Mouse (Mus musculus): Measurements from ENCODE around the gene Tspan17. TPM values are rescaled to one million over a fixed set of nuclear protein-coding genes. Genes with fewer than 3 reads are reported as not detected.

Tspan17 gene
- total RNA-seq, 2 experiments from 2014 or later: 64.3 to 69.0 TPM

DNA sequence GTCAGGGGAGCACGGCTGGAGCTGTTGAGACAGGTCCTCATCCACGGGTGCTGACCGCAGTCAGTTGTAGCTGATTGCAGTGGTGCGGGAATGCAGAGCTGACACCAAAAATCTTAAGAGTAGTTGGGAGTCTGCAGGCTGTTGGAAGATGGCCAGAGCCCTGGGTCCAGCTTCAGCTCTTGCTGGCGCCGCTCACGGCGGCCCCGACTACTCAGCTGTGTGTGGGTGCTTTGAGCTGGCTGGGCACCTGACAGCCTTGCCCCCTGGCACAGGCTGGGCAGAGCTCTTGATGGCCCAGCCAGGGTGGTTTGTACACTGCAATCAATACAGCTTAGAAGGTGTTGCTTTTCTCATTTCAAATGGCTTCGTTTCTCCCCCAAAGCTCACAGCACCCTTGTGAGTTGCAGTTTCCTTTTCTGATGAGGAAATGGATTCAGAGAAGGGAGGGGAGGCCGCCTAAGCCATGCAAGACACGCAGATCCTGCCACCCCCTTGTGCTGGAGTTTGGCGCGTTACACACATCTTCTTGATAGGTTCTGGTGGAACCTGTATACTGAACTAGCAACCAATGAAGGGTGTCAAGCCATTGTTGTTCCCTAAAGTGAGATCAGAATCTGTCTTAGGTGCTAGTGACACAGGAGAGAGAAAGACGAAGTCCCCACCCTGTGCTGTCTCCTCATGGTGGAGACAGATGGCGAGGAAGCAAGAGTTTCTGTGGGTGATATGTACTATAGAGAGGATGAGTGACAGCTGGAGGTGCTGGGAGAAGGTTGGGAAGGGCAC is 8.9 kb downstream of the Tspan17 start:
- intact Hi-C loops (cut with DNase I): loop anchor here (2.0 to 5.0 kb wide), 3 partner anchors 81 to 379 kb away; no protein-coding TSS in a partner anchor
- peak in 1 of 2 experiments; percentile 59 for DNase-seq (ENCODE audit: extremely low spot score in 1 of 2, low spot score in 2 of 2)

DNA sequence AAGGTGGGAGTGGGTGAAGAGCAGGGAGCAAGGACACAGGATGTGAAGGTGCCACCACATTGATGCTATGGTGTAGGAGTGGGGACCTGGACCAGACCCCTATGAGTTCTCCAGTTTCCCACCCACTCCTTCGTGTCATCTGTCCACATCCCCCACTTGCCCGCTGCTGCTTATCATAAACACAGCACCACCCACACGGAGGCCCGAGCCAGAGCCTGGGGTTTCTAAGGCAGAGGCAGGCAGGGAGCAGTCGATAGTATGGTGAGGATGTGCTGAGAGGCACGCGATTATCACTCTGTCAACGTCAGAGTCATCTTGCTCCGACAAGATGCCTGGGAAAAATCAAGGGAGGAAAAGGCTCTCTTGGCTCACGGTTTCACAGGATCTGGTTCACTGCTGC is 9.6 kb downstream of the Tspan17 start:
- peak in 1 of 2 experiments; percentile 65 for DNase-seq (ENCODE audit: extremely low spot score in 1 of 2, low spot score in 2 of 2)
- intact Hi-C loops (cut with DNase I): loop anchor here (2.0 to 5.0 kb wide), 3 partner anchors 81 to 379 kb away; no protein-coding TSS in a partner anchor

DNA sequence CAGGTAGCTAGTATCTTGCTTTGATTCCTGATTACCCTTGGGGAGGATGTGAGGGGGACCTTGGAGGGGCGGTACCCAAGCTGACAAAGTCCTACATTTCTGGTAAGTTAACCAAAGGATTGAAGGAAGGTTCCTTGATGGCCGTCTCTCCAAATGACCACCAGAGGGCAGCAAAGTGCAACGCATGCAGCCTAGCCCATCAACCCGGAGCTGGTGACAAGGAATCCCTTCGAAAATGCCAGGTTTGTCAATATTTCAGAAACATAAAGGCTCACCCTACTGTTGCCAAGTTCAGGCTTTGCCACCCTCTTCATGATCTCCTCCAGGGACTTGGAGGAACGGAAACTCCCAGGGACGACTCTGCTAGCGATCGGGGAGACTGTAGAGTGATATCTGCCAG is 10.5 kb downstream of the Tspan17 start:
- intact Hi-C loops (cut with DNase I): loop anchor here (2.0 to 5.0 kb wide), 3 partner anchors 82 to 378 kb away; no protein-coding TSS in a partner anchor
- DNase-seq (ENCODE audit: extremely low spot score in 1 of 2, low spot score in 2 of 2): peak; percentile 75 to 83

DNA sequence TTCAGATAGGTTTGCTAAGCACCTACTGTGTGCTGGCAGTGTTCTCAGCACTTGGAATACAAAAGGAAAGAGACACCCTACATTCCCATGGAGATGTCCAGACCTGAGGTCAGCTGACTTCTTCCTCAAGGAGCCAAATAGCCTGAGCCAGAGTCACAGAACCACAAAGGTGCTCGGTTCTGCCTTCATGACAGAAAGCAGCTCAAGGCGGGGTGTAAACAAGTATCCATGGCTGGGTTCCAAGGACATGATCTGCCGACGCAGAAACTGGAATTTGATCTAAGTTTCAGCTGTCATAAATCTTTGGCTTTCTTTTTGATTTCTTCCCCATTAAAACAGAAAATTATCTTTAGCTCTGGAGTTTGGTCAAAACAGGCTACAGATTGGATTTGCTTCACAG is 11.0 kb downstream of the Tspan17 start:
- no peak for DNase-seq (ENCODE audit: extremely low spot score in 1 of 2, low spot score in 2 of 2)
- intact Hi-C loops (cut with DNase I): no loop called here

DNA sequence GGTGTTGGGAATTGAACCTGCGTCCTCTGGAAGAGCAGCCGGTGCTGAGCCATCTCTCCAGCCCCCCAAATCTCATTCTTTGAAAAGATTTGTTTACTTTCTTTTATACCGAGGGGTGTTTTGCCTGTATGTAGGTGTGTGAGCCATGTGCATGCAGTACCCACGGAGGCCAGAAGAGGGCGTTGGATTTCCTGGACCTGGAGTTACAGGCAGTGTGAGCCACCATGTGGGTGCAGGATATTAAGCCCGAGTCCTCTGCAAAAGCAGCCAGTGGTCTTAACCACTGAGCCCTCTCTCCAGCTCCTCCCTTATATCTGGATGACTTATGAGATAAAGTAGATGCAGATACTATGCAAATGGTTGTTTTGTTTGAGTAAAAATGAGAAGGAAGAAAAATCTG is 13.8 kb downstream of the Tspan17 start:
- DNase-seq (ENCODE audit: extremely low spot score in 1 of 2, low spot score in 2 of 2): no peak

DNA sequence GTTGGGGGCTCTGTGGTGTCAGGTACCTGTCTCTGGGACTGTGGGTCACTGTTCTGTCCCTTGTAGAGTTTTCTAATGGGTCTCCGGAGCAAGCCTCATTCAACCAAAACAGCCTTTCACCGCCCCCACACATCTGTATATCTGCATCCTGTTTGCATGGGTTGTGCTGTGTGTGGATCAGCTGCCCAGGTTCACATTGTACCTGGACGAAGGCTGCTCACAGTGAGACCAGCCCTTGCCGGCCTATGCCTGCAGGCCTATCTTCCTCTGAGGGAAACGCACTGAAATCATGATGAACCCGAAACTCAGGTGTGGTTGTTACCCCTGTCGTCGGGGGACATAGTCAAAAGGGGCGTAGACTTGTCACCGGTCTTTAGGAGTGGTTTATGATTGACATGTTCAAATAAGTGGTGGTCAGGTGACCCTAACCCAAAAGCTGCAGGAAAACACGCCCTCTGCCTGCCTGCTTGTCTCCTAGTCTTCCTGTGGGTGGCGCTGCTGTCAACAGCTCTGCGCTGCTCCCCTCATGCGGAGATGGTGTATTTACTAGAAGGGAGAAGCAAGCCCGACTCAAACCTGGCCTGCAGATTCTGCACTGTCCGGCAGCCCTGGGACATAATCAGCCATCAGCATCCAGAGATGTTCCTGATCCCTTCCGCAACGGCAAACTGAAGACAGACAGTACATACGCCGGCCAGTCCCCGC is 16.1 kb downstream of the Tspan17 start:
- peak; percentile 41 to 54 for DNase-seq (ENCODE audit: extremely low spot score in 1 of 2, low spot score in 2 of 2)
- intact Hi-C loops (cut with DNase I): loop anchor here (5.0 kb wide), 1 partner anchor 142 kb away; the partner anchor contains the start of gene Unc5a

More for the DNA sequence above, 13.8 kb downstream of the Tspan17 start:
- intact Hi-C loops (cut with DNase I): no loop called here

DNA sequence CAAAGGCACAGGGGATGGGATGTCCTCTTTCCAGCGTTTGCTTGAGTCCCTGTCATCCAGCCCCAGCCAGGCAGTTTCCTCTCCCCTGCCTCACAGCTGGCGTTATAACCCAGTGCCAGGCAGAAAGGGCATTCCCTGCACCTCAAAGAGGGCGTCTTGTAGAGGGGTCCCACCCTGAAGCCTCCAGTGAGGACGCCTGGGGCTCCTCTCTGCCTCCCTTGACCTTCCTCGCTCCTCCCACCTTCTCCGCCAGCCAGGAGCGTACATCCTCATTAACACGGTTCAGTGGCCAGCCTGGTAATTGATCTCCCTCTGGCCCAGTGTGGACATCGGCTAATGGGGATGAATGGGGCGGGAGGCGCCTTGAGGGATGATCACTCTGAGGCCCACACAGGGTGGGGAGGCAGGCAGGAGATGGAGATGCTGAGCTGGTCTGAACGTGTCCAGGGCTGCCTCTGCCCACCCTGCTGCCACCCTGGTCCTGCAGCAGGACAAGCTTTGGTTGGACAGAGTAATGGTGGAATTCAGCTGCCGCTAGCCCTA is 17.3 kb downstream of the Tspan17 start:
- intact Hi-C loops (cut with DNase I): loop anchor here (5.0 kb wide), 1 partner anchor 141 kb away; the partner anchor contains the start of gene Unc5a
- DNase-seq (ENCODE audit: extremely low spot score in 1 of 2, low spot score in 2 of 2): no peak

DNA sequence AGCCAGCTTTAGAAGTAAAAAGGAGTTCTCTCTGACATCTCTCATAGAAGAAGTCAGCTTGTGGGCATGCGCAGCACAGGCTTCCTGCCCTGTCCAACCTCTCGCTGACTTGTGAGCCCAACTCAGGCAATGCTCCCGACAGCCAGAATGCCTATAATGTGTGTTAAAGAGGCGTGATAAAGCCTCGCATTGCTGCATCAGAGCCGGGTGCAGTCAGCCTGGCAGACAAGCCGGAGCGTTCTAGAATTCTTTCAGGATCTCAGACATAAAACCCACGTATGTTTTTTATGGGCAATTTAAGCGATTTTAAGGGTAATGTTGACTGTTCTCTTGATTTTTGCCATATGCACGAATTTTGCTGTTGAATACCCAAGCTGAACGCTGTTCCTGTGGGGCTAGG is 18.9 kb downstream of the Tspan17 start:
- DNase-seq (ENCODE audit: extremely low spot score in 1 of 2, low spot score in 2 of 2): no peak
- intact Hi-C loops (cut with DNase I): loop anchor here (5.0 kb wide), 1 partner anchor 139 kb away; the partner anchor contains the start of gene Unc5a

DNA sequence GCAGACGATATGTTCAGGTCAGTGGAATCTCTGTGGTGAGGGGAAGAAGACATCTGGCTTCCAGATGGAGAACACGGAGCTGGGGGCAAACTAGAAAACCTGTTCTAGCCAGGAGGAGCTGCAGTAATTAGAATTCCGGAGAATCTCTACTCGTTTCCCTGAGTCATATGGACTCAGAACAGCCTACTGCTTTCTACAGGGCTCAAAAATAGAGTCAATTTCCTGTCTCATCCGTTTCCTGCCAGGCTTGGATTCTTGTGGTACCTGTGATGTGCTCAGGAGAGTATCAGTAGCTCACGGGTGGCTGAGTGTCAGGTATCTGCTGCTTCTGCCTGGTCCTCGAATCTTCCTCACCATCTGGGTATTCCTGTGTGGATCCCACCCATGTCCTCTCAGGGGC is 22.3 kb downstream of the Tspan17 start:
- DNase-seq (ENCODE audit: extremely low spot score in 1 of 2, low spot score in 2 of 2): no peak
- intact Hi-C loops (cut with DNase I): no loop called here

DNA sequence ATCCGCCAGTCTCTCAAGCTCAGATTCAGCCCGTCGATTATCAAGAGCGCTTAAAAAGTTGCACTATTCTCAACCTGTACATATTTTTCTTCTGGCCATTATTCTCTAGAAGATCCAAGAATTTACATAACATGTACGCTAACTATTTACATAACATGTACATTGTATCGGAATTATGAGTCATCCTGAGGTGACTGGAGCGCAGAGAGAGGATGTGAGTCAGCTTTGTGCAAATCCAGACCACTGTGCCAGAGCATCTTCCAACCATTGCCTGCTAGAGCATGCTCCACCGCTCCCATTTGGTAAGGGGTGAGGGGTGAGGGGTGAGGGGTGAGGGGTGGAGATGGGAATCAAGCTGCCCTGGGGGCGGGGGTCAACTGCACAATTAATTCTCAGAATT is 24.2 kb downstream of the Tspan17 start:
- no peak for DNase-seq (ENCODE audit: extremely low spot score in 1 of 2, low spot score in 2 of 2)
- intact Hi-C loops (cut with DNase I): no loop called here

DNA sequence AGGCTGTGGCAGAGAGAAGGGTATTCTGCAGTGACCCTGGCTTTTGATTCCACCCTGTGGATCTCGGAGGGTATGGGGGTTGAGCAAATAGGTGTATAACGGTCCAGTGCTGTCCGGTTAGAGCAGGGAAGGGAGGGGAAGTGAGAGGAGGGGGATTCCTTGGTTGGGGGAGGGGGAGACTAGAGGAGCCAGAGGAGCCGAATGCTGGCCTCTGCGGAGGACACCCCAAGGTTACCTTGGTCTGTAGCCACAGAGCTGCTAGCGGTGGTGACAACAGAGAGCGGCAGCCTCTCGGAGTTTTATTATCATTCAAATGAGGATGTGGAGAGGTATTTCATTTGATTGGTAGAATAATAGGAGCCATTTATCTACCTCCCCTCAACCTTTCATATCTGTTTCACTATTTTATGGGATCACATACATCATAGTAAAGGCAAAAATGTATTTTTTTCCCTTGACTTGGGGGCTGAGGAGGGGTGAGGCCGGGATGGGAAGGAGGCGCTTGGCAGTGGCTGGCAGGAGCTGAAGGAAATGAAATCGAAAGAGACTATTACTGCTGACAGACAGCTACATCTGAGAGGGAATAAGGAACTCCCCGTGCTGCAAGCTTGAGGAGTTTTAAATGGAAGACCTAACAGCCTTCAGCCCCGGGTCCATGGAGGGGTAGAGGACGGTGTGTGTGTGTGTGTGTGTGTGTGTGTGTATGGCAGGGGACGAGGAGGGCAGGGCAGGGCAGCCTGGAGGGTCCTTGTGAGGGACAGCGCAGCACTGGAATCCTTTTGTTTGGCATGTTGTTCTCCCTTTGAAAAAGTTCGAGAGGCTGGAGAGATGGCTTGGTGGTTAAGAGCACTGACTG is 29.4 kb downstream of the Tspan17 start:
- intact Hi-C loops (cut with DNase I): no loop called here
- no peak for DNase-seq (ENCODE audit: extremely low spot score in 1 of 2, low spot score in 2 of 2)

DNA sequence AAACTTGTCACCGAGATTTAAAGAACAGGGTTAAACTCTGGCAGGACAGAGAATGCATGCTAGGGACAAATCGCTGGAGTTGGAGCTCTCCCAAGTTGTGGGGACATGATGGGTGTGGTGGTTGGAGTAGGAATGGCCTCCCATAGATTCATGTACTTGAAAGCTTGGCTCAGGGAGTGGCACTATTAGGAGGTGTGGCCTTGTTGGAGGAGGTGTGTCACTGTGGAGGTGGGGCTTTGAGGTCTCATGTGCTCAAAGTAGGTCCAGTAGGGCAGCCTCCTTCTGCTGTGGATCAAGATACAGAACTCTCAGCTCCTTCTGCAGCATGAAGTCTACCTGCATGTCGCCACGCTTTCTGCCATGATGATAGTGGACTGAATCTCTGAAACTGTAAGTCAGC is 31.9 kb downstream of the Tspan17 start:
- intact Hi-C loops (cut with DNase I): no loop called here

DNA sequence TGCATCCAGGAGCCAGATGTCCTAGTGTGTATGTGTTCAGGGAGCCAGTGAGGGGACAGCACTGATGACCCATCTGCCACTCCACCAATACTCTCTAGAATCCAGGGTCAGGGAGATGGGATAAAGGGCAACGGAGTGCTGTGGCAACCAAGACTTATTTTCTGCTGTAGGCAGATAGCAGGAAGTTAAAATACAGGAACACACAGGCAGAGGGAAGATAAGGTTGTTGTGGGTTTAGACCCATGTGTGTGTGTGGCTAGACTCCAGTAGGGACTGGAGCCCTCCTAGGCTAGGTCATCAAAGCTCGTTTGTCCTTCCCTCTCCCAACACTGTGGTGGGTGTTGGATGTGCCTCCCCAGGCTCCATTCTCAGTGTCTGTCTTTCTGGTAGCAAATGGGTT is 32.8 kb downstream of the Tspan17 start:
- no peak for DNase-seq (ENCODE audit: extremely low spot score in 1 of 2, low spot score in 2 of 2)
- intact Hi-C loops (cut with DNase I): no loop called here

More for the DNA sequence above, 31.9 kb downstream of the Tspan17 start:
- DNase-seq (ENCODE audit: extremely low spot score in 1 of 2, low spot score in 2 of 2): no peak

DNA sequence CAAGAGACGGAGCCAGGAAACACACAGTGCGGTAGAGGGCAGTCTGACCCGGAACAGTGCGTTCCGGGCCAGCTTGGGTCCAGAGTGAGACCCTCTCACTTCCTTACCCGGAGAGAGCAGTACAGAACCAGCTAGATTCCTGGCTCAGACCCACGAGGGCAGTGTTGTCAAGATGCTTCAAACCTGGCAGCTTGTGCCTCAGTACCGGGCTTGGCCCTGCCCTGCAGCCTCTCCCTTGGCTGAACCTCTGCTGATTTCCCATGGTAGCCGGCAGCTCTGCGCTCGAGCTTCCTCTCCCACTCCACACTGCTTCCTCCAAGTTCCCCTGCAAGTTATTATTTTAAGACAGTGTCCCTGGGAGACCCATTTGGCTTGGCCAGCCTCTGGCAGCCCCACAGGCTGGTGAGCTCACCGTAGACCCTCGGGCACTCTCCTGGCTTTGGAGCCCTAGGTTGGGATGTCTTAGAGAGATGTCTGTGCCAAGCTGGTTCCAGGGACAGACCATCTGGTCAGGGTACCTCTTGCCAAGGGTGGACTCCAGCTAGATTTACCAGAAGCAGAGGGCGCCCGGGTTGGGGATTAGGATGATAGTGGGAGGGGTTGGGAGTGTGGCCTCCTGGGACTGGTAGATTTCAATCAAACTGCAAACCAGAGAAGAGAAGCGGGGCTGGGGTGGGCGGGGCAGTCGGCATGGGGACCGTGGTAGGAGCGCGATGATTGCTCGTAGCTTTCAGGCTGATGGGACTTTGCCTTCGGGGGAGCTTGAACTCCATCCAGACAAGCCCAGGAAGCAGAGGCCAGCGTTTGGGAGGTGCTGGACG is 35.1 kb downstream of the Tspan17 start:
- intact Hi-C loops (cut with DNase I): no loop called here
- DNase-seq (ENCODE audit: extremely low spot score in 1 of 2, low spot score in 2 of 2): no peak

DNA sequence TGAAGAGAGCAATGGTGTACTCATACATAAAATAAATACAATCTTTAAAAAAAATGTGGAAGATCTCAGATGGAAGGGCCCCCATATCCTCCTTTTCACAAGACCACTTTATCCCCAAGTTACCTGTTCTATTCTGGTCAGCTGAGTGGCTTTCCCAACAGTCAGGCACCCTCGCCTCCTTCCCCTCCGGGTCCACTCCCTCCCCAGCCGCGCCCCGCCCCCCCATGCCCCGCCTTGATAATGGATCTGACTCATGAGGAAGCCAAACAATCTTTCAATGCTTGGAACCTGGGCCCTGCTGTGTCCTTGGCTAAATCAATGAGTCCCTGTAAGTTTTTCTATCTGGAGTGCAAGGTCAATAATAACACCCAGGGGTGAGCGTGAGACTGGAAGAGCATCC is 38.8 kb downstream of the Tspan17 start:
- DNase-seq (ENCODE audit: extremely low spot score in 1 of 2, low spot score in 2 of 2): no peak

DNA sequence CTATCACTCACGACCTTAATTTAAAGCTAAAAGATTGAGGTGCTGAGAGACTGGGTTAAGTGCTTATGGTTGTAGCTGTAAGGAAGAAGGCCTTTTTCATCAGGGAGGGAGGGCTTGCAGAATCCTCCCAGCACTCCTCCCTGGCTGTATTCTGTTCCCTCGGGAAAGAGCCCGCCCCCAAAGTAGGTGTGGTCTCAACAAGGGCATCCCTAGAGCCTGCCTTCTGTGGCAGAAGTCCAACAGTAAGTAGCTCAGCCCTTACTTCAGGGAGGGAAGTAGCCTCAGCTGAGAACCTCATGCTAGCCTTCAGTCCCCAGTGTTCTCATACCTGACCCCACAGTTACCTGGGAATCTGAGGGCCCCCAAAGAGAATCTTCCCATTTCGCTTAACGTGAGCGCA is 39.3 kb downstream of the Tspan17 start:
- DNase-seq (ENCODE audit: extremely low spot score in 1 of 2, low spot score in 2 of 2): no peak
- intact Hi-C loops (cut with DNase I): no loop called here

More for the DNA sequence above, 38.8 kb downstream of the Tspan17 start:
- intact Hi-C loops (cut with DNase I): no loop called here

DNA sequence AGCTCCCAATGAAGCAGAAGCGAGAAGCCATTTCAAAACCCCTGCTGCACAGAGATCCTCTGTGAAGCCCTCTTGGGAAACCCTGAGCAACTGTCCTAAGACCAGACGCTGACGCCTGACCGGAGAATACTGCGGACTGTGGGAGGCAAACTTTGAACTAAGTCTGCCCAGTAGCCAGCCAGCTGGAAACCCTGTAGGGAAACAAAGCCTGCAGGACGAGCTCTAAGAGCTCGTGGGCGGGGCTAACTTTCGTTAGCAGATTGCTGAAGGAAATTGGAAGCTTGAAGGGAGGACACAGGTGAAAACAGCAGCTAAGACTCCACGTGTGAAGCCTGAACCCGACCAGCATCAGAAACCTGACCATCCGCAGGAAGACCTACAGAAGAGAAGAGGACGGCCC is 40.3 kb downstream of the Tspan17 start:
- intact Hi-C loops (cut with DNase I): no loop called here
- no peak for DNase-seq (ENCODE audit: extremely low spot score in 1 of 2, low spot score in 2 of 2)
